Comparison of ENCODE assay signal across 8 mouse cellular contexts in the genomic region with DNA sequence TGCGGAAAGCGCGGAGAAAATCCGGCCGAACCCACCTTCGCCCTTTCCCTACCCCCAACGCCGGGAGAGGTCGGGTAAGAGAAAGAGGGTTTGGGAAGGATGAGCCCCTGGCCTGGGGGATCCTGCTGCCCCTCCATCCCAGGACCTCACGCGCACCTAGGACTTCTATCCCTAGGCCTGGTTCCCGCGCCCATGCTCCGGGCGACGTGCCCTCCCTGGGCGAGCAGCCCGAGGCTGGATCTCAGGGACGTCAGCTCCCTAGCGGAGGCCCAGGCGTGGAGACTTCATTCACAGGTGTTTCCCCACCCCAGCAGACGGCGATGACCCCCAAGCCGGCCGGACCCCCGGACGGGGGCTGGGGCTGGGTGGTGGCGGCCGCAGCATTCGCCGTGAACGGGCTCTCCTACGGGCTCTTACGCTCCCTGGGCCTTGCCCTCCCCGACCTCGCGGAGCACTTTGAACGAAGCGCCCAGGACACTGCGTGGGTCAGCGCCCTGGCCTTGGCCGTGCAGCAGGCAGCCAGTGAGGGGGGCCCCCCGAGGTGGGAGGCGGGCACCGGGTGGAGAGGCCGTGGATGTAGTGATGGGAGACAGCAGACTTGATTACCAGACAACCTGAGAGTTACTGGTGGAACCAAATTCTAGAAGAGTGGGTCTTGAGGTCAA. TPM values are rescaled to one million over a fixed set of nuclear protein-coding genes. Genes with fewer than 3 reads are reported as not detected.
A peak's percentile ranks its signal among the peaks of the same experiment; 100 is the strongest.
DNase-seq lines count a peak whose midpoint lies in the region; ATAC-seq lines count a peak whose summit lies in the region.

No protein-coding gene starts in this region.

- H3K4me2 ChIP-seq in forebrain, embryonic 12.5 days, result peak overlapping the region; percentile 59

- H3K27ac ChIP-seq in forebrain, embryonic 12.5 days, result no peak overlapping the region
- peak overlapping the region; percentile 63; the same call in 1 of the 2 replicates for H3K27ac ChIP-seq in midbrain, embryonic 10.5 days (replicated peaks)

- peaks cover 15% of the 10 kb centered on the region for H3K36me3 ChIP-seq in forebrain, embryonic 12.5 days (replicated peaks)
- H3K36me3 ChIP-seq in midbrain, embryonic 10.5 days, result peaks cover 17% of the 10 kb centered on the region

- peaks cover 26% of the 10 kb centered on the region for H3K4me1 ChIP-seq in forebrain, embryonic 12.5 days
- peaks cover 35% of the 10 kb centered on the region for H3K4me1 ChIP-seq in midbrain, embryonic 10.5 days

- H3K27me3 ChIP-seq in forebrain, embryonic 12.5 days, result peaks cover 59% of the 10 kb centered on the region
- peaks cover 65% of the 10 kb centered on the region for H3K27me3 ChIP-seq in midbrain, embryonic 10.5 days (ENCODE audit: low read depth, poor library complexity, severe bottlenecking)

- 0 out of 2 replicates have a peak, but pooled peaks have one; percentile 39 for ATAC-seq in forebrain, embryonic 12.5 days (ENCODE audit: low FRiP score)

- WGBS in forebrain, embryonic 12.5 days, result 2% methylated on average over 46 of the region's 46 CpGs
- WGBS in midbrain, embryonic 10.5 days, result 2% methylated on average over 46 of the region's 46 CpGs

- no peaks in the 10 kb centered on the region for H3K9me3 ChIP-seq in forebrain, embryonic 12.5 days
- no peaks in the 10 kb centered on the region for H3K9me3 ChIP-seq in midbrain, embryonic 10.5 days (replicated peaks)

- peak overlapping the region; percentile 47 for H3K9ac ChIP-seq in forebrain, embryonic 12.5 days

- peak overlapping the region; percentile 36 for H3K4me3 ChIP-seq in forebrain, embryonic 12.5 days (replicated peaks)
- peak overlapping the region; percentile 56 for H3K4me3 ChIP-seq in midbrain, embryonic 10.5 days

- peak; percentile 36 to 42 for DNase-seq in frontal cortex, postnatal 10 days (ENCODE audit: low spot score in 2 of 2)
- DNase-seq in frontal cortex, postnatal 14 days (ENCODE audit: low spot score in 2 of 2), result no peak
- peak; percentile 45 for DNase-seq in adrenal gland, postnatal 25 days
- DNase-seq in kidney, adult 18-20 months, result peak; percentile 83
- DNase-seq in midbrain, embryonic 10.5 days (ENCODE audit: low spot score), result peak; percentile 61
- DNase-seq in natural killer cell, adult 2 months (ENCODE audit: low spot score in 2 of 2), result no peak
- DNase-seq in thymus, adult 18-20 months, result no peak

RNA-seq across cellular contexts. Expression of a gene that starts 1.8 kb away (rescaled TPM):
- 2.4 TPM in 1 of 2 replicates, not detected in the other for total RNA-seq in adrenal gland, postnatal 25 days (2021)
- 1.5 and 2.5 TPM in 2 replicates for polyA plus RNA-seq in forebrain, embryonic 12.5 days (2016; fragmentation: Nextera tagmentation; extraction: Ambion mirVana)
- polyA plus RNA-seq in midbrain, embryonic 10.5 days (2016; fragmentation: Nextera tagmentation; extraction: Ambion mirVana), result 1.2 and 1.3 TPM in 2 replicates

RNA-seq across cellular contexts. Expression of a gene that starts 6.5 kb away (rescaled TPM):
- 3.7 and 4.9 TPM in 2 replicates for total RNA-seq in adrenal gland, postnatal 25 days (2021)
- polyA plus RNA-seq in forebrain, embryonic 12.5 days (2016; fragmentation: Nextera tagmentation; extraction: Ambion mirVana), result 14.3 and 14.4 TPM in 2 replicates
- 16.0 and 18.9 TPM in 2 replicates for polyA plus RNA-seq in midbrain, embryonic 10.5 days (2016; fragmentation: Nextera tagmentation; extraction: Ambion mirVana)

RNA-seq across cellular contexts. Expression of a gene that starts 15.3 kb away (rescaled TPM):
- total RNA-seq in adrenal gland, postnatal 25 days (2021), result 12.2 and 20.5 TPM in 2 replicates
- polyA plus RNA-seq in forebrain, embryonic 12.5 days (2016; fragmentation: Nextera tagmentation; extraction: Ambion mirVana), result 5.7 and 5.9 TPM in 2 replicates
- polyA plus RNA-seq in midbrain, embryonic 10.5 days (2016; fragmentation: Nextera tagmentation; extraction: Ambion mirVana), result 4.8 and 5.0 TPM in 2 replicates

RNA-seq across cellular contexts. Expression of a gene that starts 23.4 kb away (rescaled TPM):
- total RNA-seq in adrenal gland, postnatal 25 days (2021), result 45.8 and 59.1 TPM in 2 replicates
- 203 and 215 TPM in 2 replicates for polyA plus RNA-seq in forebrain, embryonic 12.5 days (2016; fragmentation: Nextera tagmentation; extraction: Ambion mirVana)
- polyA plus RNA-seq in midbrain, embryonic 10.5 days (2016; fragmentation: Nextera tagmentation; extraction: Ambion mirVana), result 241 and 244 TPM in 2 replicates

RNA-seq across cellular contexts. Expression of a gene that starts 25.3 kb away (rescaled TPM):
- total RNA-seq in adrenal gland, postnatal 25 days (2021), result 7.1 and 7.2 TPM in 2 replicates
- polyA plus RNA-seq in forebrain, embryonic 12.5 days (2016; fragmentation: Nextera tagmentation; extraction: Ambion mirVana), result 9.4 and 11.2 TPM in 2 replicates
- polyA plus RNA-seq in midbrain, embryonic 10.5 days (2016; fragmentation: Nextera tagmentation; extraction: Ambion mirVana), result 9.6 and 10.7 TPM in 2 replicates

Comparison
In these comparisons a context has a peak if more than half of its experiments do, and no peak if none do; other contexts are left out.
1. DNase-seq: peak in frontal cortex, postnatal 10 days (2 of 2), adrenal gland, postnatal 25 days (single experiment), kidney, adult 18-20 months (single experiment) and midbrain, embryonic 10.5 days (single experiment); none in frontal cortex, postnatal 14 days (0 of 2), natural killer cell, adult 2 months (0 of 2) and thymus, adult 18-20 months (0 of 2).